In the genomic region with DNA sequence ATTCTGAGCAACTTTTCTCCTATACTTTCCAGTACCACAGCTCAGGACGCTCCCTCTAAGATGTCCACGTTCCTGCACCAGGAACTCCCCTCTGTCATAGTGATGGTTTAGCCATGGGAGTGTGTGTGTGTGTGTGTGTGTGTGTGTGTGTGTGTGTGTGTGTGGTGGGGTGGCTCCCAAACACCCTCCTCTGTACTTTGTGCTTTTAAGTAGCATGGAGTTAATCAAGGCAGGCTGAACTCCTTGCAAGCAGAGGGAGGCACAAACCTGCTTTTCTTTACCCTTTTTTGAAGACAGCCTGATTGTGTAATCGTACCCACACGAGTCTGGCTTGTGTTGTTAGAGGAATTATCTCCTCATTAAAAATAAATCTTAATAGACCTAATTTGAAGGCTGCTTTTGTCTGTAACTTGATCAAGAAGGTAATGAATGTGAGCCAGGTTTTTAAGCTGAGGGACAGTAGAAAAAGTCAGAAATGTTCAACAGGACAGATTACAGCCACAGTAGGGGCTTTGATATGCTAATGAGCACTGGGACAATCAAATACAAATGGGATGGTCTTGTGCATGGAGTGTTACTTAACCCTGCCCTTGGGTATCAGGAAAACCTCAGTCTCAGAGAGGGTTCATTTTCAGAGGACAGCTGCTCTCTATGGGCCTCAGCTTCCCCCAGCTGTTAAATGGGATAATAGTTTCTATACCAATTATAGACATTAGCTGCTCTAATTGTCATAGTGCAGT, we compare ENCODE assay signal across 19 mouse cellular contexts.
DNase-seq lines count a peak whose midpoint lies in the region; ATAC-seq and TF ChIP-seq lines count a peak whose summit lies in the region.
"Had no signal": no experiment of that assay in that cellular context is flagged by ENCODE, and none has a peak within 500 bp of the region (broad histone marks: within the 10 kb centered on the region; RNA-seq: fewer than 3 reads in every experiment).

No protein-coding gene starts in this region.

- peaks cover 2 to 4% of the 10 kb centered on the region in 2 experiments; a peak in 1 of 4 replicates for H3K4me1 ChIP-seq in ES-E14 (ENCODE audit: control insufficient read depth in 2 of 2, insufficient read depth in 2 of 2, low read length in 2 of 2, poor library complexity in 1 of 2)
- H3K4me1 ChIP-seq in embryonic facial prominence, embryonic 12.5 days = peaks cover 5% of the 10 kb centered on the region
- H3K4me1 ChIP-seq: embryonic facial prominence, embryonic 13.5 days; heart, embryonic 10.5 days; hindbrain, embryonic 13.5 days had no signal

- 27% methylated on average over 4 of the region's 4 CpGs for WGBS in embryonic facial prominence, embryonic 12.5 days

- in situ Hi-C loops in ES-E14 (cut with MboI; ENCODE audit: low sequenced_read_pairs in 2 of 2, unreplicated experiment in 2 of 2) = loop anchor here in 1 of 2 experiments (25.0 kb wide), 1 partner anchor 344 kb away; no protein-coding TSS in a partner anchor

- peak; percentile 71 for DNase-seq in heart, adult 11 months
- DNase-seq in heart, postnatal 14 days = no peak
- DNase-seq in ES-E14 (ENCODE audit: low read depth, low spot score) (peak; percentile 57), ZHBTc4 (ENCODE audit: low read depth, low spot score) (peak; percentile 84)
- DNase-seq in kidney, adult 9 months = no peak
- DNase-seq in adrenal gland, postnatal 14 days = no peak
- DNase-seq: adrenal gland, adult 2 months; cerebellum, adult 18-20 months; cerebellum, adult 9-11 months; cerebellum, postnatal 36 days; gastrocnemius, postnatal 36 days; heart, adult 18-20 months; heart, postnatal 10 days; kidney, adult 11 months had no signal

- H3K27me3 ChIP-seq in embryonic facial prominence, embryonic 12.5 days = no peaks in the 10 kb centered on the region
- H3K27me3 ChIP-seq: embryonic facial prominence, embryonic 13.5 days; hindbrain, embryonic 13.5 days had no signal

- intact Hi-C loops in heart, postnatal 14 days (cut with DNase I) = no loop called here

- no peak for ATAC-seq in embryonic facial prominence, embryonic 12.5 days (ENCODE audit: insufficient number of reproducible peaks, insufficient read depth, low FRiP score, low TSS enrichment)
- ATAC-seq: hindbrain, postnatal 0 days had no signal

- no peak overlapping the region for H3K4me3 ChIP-seq in ES-E14 (ENCODE audit: insufficient read depth in 1 of 2, low read depth in 1 of 2, low read length in 2 of 2, poor library complexity in 1 of 2, severe bottlenecking in 1 of 2)
- H3K4me3 ChIP-seq in embryonic facial prominence, embryonic 12.5 days = no peak overlapping the region
- H3K4me3 ChIP-seq: embryonic facial prominence, embryonic 13.5 days; heart, embryonic 10.5 days; hindbrain, embryonic 13.5 days had no signal

- H3K36me3 ChIP-seq in ES-E14 (ENCODE audit: control insufficient read depth, insufficient read depth, low read length, poor library complexity, severe bottlenecking) = no peaks in the 10 kb centered on the region
- H3K36me3 ChIP-seq in embryonic facial prominence, embryonic 12.5 days = no peaks in the 10 kb centered on the region
- H3K36me3 ChIP-seq: embryonic facial prominence, embryonic 13.5 days; heart, embryonic 10.5 days; hindbrain, embryonic 13.5 days had no signal

- H3K9me3 ChIP-seq in ES-E14 (ENCODE audit: control insufficient read depth, insufficient read depth, low read depth, low read length) = no peaks in the 10 kb centered on the region
- no peaks in the 10 kb centered on the region for H3K9me3 ChIP-seq in embryonic facial prominence, embryonic 12.5 days
- H3K9me3 ChIP-seq: embryonic facial prominence, embryonic 13.5 days; heart, embryonic 10.5 days; hindbrain, embryonic 13.5 days had no signal

- no peak overlapping the region for H3K9ac ChIP-seq in ES-E14 (ENCODE audit: insufficient read depth, low read depth, low read length, poor library complexity, severe bottlenecking)
- H3K9ac ChIP-seq in embryonic facial prominence, embryonic 12.5 days = no peak overlapping the region
- H3K9ac ChIP-seq: embryonic facial prominence, embryonic 13.5 days; hindbrain, embryonic 13.5 days had no signal

- no peak overlapping the region for H3K4me2 ChIP-seq in embryonic facial prominence, embryonic 12.5 days (replicated peaks)
- H3K4me2 ChIP-seq: embryonic facial prominence, embryonic 13.5 days; hindbrain, embryonic 13.5 days had no signal

- no peak overlapping the region for H3K27ac ChIP-seq in ES-E14 (ENCODE audit: insufficient read depth, low read depth, low read length, poor library complexity, severe bottlenecking)
- 0 out of 2 replicates have a peak overlapping the region, but pooled peaks have one; percentile 11 for H3K27ac ChIP-seq in embryonic facial prominence, embryonic 12.5 days
- H3K27ac ChIP-seq: embryonic facial prominence, embryonic 13.5 days; heart, embryonic 10.5 days; hindbrain, embryonic 13.5 days; hindbrain, postnatal 0 days had no signal

TF ChIP-seq in ES-E14, 5 proteins besides CTCF, POLR2A, EP300 and RAD21:
- no peak for TF ChIP-seq ZNF384 (IDR thresholded peaks at IDR 0.05; ENCODE audit: low read depth, low read length)
- no peak for TF ChIP-seq CHD2 (IDR thresholded peaks at IDR 0.05; ENCODE audit: low read depth, low read length)

Comparison
In these comparisons a context has a peak if more than half of its experiments do, and no peak if none do; other contexts are left out.
1. DNase-seq: peak in heart, adult 11 months (single experiment), ES-E14 (single experiment) and ZHBTc4 (single experiment); none in heart, postnatal 14 days (0 of 2), kidney, adult 9 months (single experiment) and adrenal gland, postnatal 14 days (single experiment).